16 mouse cellular contexts compared by ENCODE assay signal in genomic region chr10:9596228-9596627, GRCm38 (mm10).
"Had no signal": no experiment of that assay in that cellular context is flagged by ENCODE, and none has a peak within 500 bp of the region (broad histone marks: within the 10 kb centered on the region; RNA-seq: fewer than 3 reads in every experiment).

No protein-coding gene starts in this region.

- H3K4me2 ChIP-seq: kidney, embryonic 15.5 days; liver, embryonic 13.5 days; midbrain, embryonic 11.5 days; stomach, embryonic 15.5 days had no signal

- H3K36me3 ChIP-seq: kidney, embryonic 15.5 days; liver, embryonic 13.5 days; stomach, embryonic 15.5 days had no signal

- DNase-seq: kidney, postnatal 10 days; kidney, postnatal 36 days; layer of hippocampus, postnatal 36 days; liver, embryonic 13.5 days; lung, adult 2 months; lung, postnatal 14 days; lung, postnatal 4 days; midbrain, embryonic 14.5 days; right cerebral cortex, postnatal 25 days; spleen, adult 18-20 months; thymus, postnatal 25 days had no signal

- H3K4me3 ChIP-seq: kidney, embryonic 15.5 days; left cerebral cortex, adult 2 months; liver, embryonic 13.5 days; myocyte; stomach, embryonic 15.5 days had no signal

- H3K9me3 ChIP-seq: kidney, embryonic 15.5 days; liver, embryonic 13.5 days; stomach, embryonic 15.5 days had no signal

- H3K4me1 ChIP-seq: kidney, embryonic 15.5 days; liver, embryonic 13.5 days; stomach, embryonic 15.5 days had no signal

- H3K9ac ChIP-seq: kidney, embryonic 15.5 days; liver, embryonic 13.5 days; stomach, embryonic 15.5 days had no signal

- H3K27me3 ChIP-seq: kidney, embryonic 15.5 days; liver, embryonic 13.5 days; stomach, embryonic 15.5 days had no signal

- H3K27ac ChIP-seq: kidney, embryonic 15.5 days; left cerebral cortex, adult 2 months; liver, embryonic 13.5 days; stomach, embryonic 15.5 days had no signal
